Mouse (Mus musculus): Measurements from ENCODE around the gene Wdtc1. TPM values are rescaled to one million over a fixed set of nuclear protein-coding genes. Genes with fewer than 3 reads are reported as not detected.

The Wdtc1 gene
- polyA plus RNA-seq, 1 experiment, result 21.7 TPM

DNA sequence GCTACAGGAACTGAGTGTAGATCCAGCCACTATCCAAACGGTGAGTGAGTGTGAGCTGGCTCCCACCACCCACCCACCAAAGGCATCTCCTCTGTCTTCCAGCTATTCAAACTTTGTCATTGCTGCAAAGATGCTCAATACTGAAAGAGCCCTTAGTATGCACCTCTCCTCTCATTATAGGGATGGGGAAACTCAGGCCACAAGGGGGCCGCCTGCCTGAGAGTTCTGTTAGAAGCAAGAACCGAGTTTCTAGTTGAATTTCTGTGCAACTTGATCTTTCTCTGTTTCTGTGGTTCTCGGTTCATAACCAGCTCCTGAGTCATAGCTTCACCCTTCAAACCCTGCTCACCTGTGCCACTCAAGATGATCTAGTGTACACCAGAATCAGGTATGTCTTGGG lies 101.2 kb downstream of the Wdtc1 start:
- H3K4me1 ChIP-seq (ENCODE audit: control insufficient read depth, insufficient read depth, low read length), result no peaks in the 10 kb centered on the region

DNA sequence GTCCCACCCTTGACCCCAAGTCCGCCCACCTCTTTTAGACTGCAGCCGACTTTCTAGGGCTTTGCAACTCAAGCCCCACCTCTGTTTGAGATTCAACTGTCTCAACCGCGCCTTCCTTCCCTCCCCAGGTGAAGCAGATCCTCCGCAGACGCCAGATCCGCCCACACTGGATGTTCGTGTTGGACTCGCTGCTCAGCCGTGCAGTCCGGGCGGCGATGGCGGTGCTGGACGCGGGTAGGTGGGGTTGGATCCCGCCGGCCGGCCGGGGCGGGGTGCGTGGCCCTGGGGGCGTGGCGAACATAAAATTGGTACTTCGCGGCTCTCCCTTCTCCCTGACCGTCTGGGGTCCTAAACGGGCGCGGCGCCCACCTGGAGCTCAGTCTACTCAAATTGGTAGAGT lies 102.1 kb downstream of the Wdtc1 start:
- no peak overlapping the region for H3K4me3 ChIP-seq (ENCODE audit: insufficient read depth, low read length)
- no peaks in the 10 kb centered on the region for H3K4me1 ChIP-seq (ENCODE audit: control insufficient read depth, insufficient read depth, low read length)
- no peak overlapping the region for H3K27ac ChIP-seq (ENCODE audit: insufficient read depth, low read length)
- TF ChIP-seq POLR2A (IDR thresholded peaks at IDR 0.05; ENCODE audit: low read depth, low read length) (no peak), CTCF (IDR thresholded peaks at IDR 0.05; ENCODE audit: borderline replicate concordance, insufficient read depth, low read length) (no peak)

More for the DNA sequence above, 101.2 kb downstream of the Wdtc1 start:
- no peak overlapping the region for H3K4me3 ChIP-seq (ENCODE audit: insufficient read depth, low read length)
- TF ChIP-seq CTCF (IDR thresholded peaks at IDR 0.05; ENCODE audit: borderline replicate concordance, insufficient read depth, low read length), result no peak
- no peak for TF ChIP-seq POLR2A (IDR thresholded peaks at IDR 0.05; ENCODE audit: low read depth, low read length)
- H3K27ac ChIP-seq (ENCODE audit: insufficient read depth, low read length), result no peak overlapping the region

DNA sequence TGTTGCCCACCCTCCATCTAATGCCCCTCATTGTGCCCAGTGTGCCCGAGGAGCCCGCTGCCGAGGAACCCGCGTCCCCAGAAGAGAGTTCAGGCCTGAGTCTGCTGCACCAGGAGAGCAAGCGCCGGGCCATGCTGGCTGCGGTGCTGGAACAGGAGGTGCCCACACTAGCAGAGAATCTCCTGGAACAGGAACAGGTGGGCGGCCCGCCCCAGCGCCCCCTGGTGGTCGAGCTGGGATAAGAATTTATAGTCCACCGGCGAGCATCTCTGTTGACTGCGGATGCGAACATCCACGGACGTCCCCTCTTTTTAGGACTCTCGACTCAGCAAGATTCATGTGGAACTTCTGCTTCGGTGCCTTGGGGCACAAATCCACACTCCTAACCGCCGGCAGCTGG lies 102.7 kb downstream of the Wdtc1 start:
- H3K4me3 ChIP-seq (ENCODE audit: insufficient read depth, low read length), result no peak overlapping the region
- H3K4me1 ChIP-seq (ENCODE audit: control insufficient read depth, insufficient read depth, low read length), result no peaks in the 10 kb centered on the region
- TF ChIP-seq POLR2A (IDR thresholded peaks at IDR 0.05; ENCODE audit: low read depth, low read length), result no peak
- TF ChIP-seq CTCF (IDR thresholded peaks at IDR 0.05; ENCODE audit: borderline replicate concordance, insufficient read depth, low read length), result 0 out of 2 replicates have a peak, but pooled peaks have one; percentile 30
- H3K27ac ChIP-seq (ENCODE audit: insufficient read depth, low read length), result no peak overlapping the region

DNA sequence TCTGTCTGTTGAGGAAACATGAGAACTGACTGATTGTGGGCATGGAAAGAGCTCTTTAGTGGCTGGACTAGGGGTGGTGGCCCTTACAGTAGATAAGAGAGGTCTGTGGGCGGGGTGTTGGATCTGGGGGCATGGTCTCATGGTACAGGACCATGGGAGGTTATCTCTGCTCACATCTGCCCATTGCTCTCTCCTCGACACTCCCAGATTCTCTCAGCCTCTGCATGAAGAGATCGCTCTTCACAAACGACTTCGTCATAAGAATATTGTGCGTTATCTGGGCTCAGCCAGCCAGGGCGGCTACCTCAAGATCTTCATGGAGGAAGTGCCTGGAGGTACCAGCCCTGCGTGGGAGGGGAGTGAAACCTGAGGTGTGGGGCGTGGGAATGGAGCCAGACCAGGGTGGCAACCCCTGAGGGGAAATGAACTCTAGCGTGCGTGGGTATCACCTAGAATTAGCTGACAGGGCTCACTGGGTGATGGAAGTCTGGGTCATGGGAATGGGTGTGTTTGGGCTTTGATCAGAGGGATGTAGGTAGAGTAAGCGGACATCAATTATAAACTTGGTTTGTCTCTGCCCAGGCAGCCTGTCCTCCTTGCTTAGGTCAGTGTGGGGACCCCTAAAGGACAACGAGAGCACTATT lies 105.4 kb downstream of the Wdtc1 start:
- no peaks in the 10 kb centered on the region for H3K4me1 ChIP-seq (ENCODE audit: control insufficient read depth, insufficient read depth, low read length)
- TF ChIP-seq CTCF (IDR thresholded peaks at IDR 0.05; ENCODE audit: borderline replicate concordance, insufficient read depth, low read length) (no peak), POLR2A (IDR thresholded peaks at IDR 0.05; ENCODE audit: low read depth, low read length) (no peak)
- H3K4me3 ChIP-seq (ENCODE audit: insufficient read depth, low read length), result no peak overlapping the region
- H3K27ac ChIP-seq (ENCODE audit: insufficient read depth, low read length), result no peak overlapping the region

DNA sequence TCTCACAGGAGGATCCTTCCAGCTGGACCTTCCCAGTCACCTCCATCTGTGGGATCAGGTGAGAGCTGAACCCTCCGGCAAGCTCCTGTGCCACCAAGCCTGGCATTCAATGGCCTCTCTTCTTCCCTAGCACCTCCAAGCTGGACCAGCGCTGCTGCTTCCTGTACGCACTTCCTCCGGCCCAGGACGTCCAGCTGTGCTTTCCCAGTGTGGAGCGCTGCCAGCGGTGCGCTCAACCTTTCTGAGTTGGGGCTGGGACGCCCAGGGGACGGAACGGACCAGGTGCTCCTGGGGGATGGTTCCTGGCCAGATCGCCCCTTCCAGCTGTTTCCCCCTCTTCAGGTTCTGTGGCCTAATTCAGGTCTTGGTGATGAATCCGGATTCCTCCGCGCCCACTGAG lies 106.2 kb downstream of the Wdtc1 start:
- Histone ChIP-seq H3K4me3 (ENCODE audit: insufficient read depth, low read length) (no peak overlapping the region), H3K27ac (ENCODE audit: insufficient read depth, low read length) (no peak overlapping the region), H3K4me1 (ENCODE audit: control insufficient read depth, insufficient read depth, low read length) (peaks cover 2% of the 10 kb centered on the region)
- TF ChIP-seq CTCF (IDR thresholded peaks at IDR 0.05; ENCODE audit: borderline replicate concordance, insufficient read depth, low read length) (no peak), POLR2A (IDR thresholded peaks at IDR 0.05; ENCODE audit: low read depth, low read length) (no peak)

DNA sequence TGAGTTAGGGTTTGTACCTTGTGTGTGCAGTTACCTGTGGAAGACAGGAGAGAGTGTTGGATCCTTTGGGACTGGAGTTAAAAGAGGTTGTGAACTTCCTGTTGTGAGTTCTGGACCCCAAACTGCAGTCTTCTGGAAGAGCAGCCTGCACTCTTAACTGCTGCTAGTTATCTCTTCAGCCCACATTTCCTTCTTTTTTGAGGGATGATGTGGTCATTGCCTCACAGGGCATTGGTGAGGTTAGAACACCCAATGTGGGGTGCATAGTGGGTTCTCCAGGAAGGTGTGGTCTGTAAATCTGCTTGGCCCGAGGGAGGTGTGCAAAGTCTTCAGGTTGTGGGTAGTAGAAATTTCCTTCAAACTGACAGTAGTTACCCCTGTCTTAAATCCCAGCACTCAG lies 109.0 kb downstream of the Wdtc1 start:
- Histone ChIP-seq H3K4me1 (ENCODE audit: control insufficient read depth, insufficient read depth, low read length) (peaks cover 3% of the 10 kb centered on the region), H3K4me3 (ENCODE audit: insufficient read depth, low read length) (no peak overlapping the region), H3K27ac (ENCODE audit: insufficient read depth, low read length) (no peak overlapping the region)
- TF ChIP-seq POLR2A (IDR thresholded peaks at IDR 0.05; ENCODE audit: low read depth, low read length), result no peak
- no peak for TF ChIP-seq CTCF (IDR thresholded peaks at IDR 0.05; ENCODE audit: borderline replicate concordance, insufficient read depth, low read length)

DNA sequence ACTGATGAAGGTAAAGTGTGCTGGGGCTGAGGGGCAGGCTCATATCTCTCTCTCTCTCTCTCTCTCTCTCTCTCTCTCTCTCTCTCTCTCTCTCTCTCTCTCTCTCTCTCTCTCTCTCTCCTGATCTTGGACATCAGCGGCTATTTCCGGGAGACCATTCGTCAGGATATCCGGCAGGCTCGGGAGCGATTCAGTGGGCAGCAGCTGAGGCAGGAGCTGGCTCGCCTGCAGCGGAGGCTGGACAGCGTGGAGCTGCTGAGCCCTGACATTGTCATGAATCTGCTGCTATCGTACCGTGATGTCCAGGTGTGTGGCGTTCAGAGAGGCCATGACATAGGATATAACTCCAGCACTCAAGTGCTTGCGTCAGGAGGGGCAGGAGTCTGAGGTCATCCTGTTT lies 109.7 kb downstream of the Wdtc1 start:
- TF ChIP-seq POLR2A (IDR thresholded peaks at IDR 0.05; ENCODE audit: low read depth, low read length), result no peak
- TF ChIP-seq CTCF (IDR thresholded peaks at IDR 0.05; ENCODE audit: borderline replicate concordance, insufficient read depth, low read length), result no peak
- H3K4me3 ChIP-seq (ENCODE audit: insufficient read depth, low read length), result no peak overlapping the region
- H3K27ac ChIP-seq (ENCODE audit: insufficient read depth, low read length), result no peak overlapping the region
- peaks cover 3% of the 10 kb centered on the region for H3K4me1 ChIP-seq (ENCODE audit: control insufficient read depth, insufficient read depth, low read length)

DNA sequence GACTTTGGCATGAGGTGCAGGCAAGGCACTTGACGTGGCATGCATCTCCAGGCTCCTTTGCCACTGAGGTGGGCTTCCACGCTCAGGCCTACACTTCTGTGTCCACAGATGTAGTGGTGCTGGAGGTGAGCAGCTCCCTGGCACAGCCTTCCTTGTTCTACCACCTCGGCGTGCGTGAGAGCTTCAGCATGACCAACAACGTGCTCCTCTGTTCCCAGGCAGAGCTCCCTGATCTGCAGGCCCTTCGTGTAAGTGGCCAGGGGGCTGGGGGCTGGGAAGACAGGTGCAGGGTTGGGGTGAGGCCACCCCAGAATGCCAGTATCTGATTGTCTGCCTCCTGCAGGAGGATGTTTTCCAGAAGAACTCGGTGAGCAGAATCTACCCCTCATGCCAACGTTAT lies 110.6 kb downstream of the Wdtc1 start:
- Histone ChIP-seq H3K4me3 (ENCODE audit: insufficient read depth, low read length) (no peak overlapping the region), H3K27ac (ENCODE audit: insufficient read depth, low read length) (no peak overlapping the region), H3K4me1 (ENCODE audit: control insufficient read depth, insufficient read depth, low read length) (peaks cover 3% of the 10 kb centered on the region)
- no peak for TF ChIP-seq CTCF (IDR thresholded peaks at IDR 0.05; ENCODE audit: borderline replicate concordance, insufficient read depth, low read length)
- TF ChIP-seq POLR2A (IDR thresholded peaks at IDR 0.05; ENCODE audit: low read depth, low read length), result no peak

Other genes starting within 250 kb of the Wdtc1 start
- gene Wasf2, start 223.0 kb downstream of the Wdtc1 start, polyA plus RNA-seq (2011; ENCODE audit: insufficient read length, low read depth, missing spikeins), result 101 and 107 TPM in 2 replicates
- not detected in 2 replicates for gene Cd164l2, start 141.3 kb downstream of the Wdtc1 start, polyA plus RNA-seq (2011; ENCODE audit: insufficient read length, low read depth, missing spikeins)
- gene Gpr3, start 140.9 kb downstream of the Wdtc1 start, polyA plus RNA-seq (2011; ENCODE audit: insufficient read length, low read depth, missing spikeins), result 0.20 TPM in 1 of 2 replicates, not detected in the other
- gene Map3k6, start 112.7 kb downstream of the Wdtc1 start, polyA plus RNA-seq (2011; ENCODE audit: insufficient read length, low read depth, missing spikeins), result 4.5 and 7.3 TPM in 2 replicates
- gene Sytl1, start 90.4 kb downstream of the Wdtc1 start, polyA plus RNA-seq (2011; ENCODE audit: insufficient read length, low read depth, missing spikeins), result 1.1 and 3.9 TPM in 2 replicates
- 37.8 and 47.7 TPM in 2 replicates for gene Tmem222, start 75.7 kb downstream of the Wdtc1 start, polyA plus RNA-seq (2011; ENCODE audit: insufficient read length, low read depth, missing spikeins)
- 26.2 and 34.7 TPM in 2 replicates for gene Slc9a1, start 16.2 kb upstream of the Wdtc1 start, polyA plus RNA-seq (2011; ENCODE audit: insufficient read length, low read depth, missing spikeins)
- gene Tent5b, start 126.7 kb upstream of the Wdtc1 start, polyA plus RNA-seq (2011; ENCODE audit: insufficient read length, low read depth, missing spikeins), result 9.1 and 13.3 TPM in 2 replicates
- 32.3 and 37.4 TPM in 2 replicates for gene Trnp1, start 145.1 kb upstream of the Wdtc1 start, polyA plus RNA-seq (2011; ENCODE audit: insufficient read length, low read depth, missing spikeins)
- not detected in 2 replicates for gene Kdf1, start 165.5 kb upstream of the Wdtc1 start, polyA plus RNA-seq (2011; ENCODE audit: insufficient read length, low read depth, missing spikeins)
- 84.2 and 89.6 TPM in 2 replicates for gene Nudc, start 192.5 kb upstream of the Wdtc1 start, polyA plus RNA-seq (2011; ENCODE audit: insufficient read length, low read depth, missing spikeins)
- not detected in 2 replicates for gene Nr0b2, start 199.9 kb upstream of the Wdtc1 start, polyA plus RNA-seq (2011; ENCODE audit: insufficient read length, low read depth, missing spikeins)
- 4.8 and 5.7 TPM in 2 replicates for gene Gpatch3, start 221.3 kb upstream of the Wdtc1 start, polyA plus RNA-seq (2011; ENCODE audit: insufficient read length, low read depth, missing spikeins)
- gene Gpn2, start 230.9 kb upstream of the Wdtc1 start, polyA plus RNA-seq (2011; ENCODE audit: insufficient read length, low read depth, missing spikeins), result 10.9 and 12.2 TPM in 2 replicates
- gene Sfn, start 248.7 kb upstream of the Wdtc1 start, polyA plus RNA-seq (2011; ENCODE audit: insufficient read length, low read depth, missing spikeins), result 8.4 and 12.1 TPM in 2 replicates